Mouse (Mus musculus) spleen, adult 18-20 months (tissue): ENCODE measurements around the gene Cd59b.

Experiments
- DNase-seq, 2 experiments: peaks; one replicate each; pipeline ENCODE4 v3.0.0; 2022; ENCODE audit warnings: mixed read lengths in 2 of 2

Cd59b gene

DNA sequence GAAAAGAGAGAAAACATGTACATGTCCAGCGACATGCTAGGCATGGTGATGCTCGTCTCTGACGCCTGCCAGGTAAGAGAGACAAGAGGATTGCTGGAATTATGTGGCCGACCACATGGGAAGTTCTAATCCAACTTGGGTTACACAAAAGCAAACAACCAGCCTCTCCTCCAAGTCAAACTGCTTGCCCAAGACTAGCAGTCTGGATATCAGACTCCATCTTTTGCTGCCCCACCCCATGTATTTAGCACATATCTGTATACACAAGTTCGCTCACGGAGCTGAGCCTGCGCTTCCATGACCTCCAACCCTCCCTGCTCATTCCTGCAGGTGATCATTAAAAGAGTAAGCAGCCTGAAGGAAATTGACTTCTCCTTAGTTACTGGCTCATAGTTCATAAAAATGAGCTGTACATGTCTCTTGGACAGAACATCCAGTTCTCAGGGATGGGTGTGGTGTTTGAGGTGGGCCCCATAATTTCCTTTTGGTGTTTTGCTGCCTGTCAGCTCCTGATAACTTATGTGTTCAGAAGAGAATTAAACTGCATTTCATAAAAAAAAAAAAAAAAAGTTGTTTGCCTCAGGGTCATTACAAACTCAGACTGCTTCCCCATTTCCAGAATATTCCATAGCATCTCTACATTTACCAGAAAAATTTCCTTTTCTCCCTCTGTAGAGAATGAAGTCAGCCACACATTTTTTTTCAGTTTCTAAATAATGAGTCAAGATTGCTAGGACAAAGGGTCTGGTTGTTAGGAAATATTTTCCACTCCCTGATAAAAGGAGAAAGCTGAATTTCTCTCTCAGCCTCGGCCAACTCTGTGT is 52.2 kb downstream of the Cd59b start:
- DNase-seq, result no peak

DNA sequence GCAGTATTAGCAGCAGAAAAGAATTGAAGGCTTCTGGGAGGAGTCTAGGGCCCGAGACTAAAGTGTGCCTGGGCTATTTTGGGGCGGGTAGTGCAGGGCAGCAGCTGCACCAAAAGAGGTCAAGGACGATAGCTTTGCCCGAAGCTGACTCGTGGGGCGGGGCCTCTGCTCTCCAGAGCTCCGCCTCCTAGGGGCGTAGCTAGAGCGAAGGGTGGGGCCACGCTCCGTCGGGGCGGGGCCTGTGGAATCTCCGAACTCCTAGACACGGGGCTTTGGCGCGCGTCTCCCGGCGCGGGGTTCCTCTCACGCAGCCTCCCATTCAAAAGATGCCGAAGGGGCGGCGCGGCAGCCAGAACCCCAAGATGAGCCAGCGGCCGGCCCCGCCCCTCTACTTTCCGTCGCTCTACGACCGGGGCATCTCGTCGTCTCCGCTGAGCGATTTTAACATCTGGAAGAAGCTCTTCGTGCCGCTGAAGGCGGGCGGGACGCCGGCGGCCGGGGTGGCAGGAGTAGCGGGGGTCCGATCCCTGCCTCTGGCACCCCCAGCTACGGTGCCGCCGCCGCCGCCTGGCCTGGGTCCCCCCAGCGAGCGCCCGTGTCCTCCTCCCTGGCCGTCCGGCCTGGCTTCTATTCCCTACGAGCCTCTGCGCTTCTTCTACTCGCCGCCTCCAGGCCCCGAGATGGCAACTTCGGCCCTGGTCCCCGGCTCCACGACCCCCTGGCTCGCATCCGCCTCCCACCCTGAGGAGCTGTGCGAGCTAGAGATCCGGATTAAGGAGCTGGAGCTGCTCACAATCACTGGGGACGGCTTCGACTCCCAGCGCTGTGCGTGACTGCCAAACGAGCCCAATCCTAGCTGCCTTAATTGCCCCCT is 53.1 kb downstream of the Cd59b start, which contains the start of gene A930018P22Rik:
TSS of gene A930018P22Rik (plus strand) at position 265 of the 874 bp plus-strand sequence.
- DNase-seq, result peak; percentile 74 to 87

DNA sequence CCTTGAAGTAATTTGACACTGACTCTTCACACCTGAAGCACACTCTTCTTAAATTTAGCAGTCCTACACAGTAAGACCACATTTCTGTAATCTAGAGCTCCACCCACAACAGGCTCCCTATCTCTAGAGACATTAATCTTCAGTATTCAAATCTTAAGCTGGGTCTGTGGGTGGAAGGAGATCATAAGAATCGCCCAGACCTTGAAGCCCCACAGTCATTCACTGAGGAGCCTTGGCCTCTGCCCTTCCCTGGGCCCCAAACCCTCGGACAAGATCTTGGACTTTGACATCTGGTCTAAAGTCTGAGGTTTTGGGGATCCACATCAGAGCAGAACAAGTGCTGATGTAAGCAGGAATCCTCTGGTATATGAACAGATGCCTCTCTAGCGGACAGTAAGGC is 53.9 kb downstream of the Cd59b start:
- DNase-seq, result no peak

DNA sequence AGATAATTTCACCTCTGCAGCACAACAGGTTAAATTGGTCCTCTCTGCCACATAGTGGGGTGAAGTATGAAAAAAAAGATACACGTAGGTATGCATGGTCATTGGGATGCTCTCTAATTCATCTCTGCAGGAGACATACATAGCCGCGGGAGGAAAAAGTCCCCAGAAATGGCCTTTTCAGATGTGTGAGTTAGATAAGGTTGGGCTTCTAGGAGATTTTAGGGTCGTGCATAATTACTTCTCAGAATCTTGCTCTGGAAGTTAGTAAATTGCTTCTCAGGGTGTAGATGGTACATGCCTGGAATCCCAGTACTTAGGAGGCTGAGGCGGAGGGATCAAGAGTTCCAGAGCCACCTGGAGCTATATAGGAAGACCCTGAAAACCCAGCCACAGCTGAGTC is 54.4 kb downstream of the Cd59b start:
- DNase-seq, result no peak

DNA sequence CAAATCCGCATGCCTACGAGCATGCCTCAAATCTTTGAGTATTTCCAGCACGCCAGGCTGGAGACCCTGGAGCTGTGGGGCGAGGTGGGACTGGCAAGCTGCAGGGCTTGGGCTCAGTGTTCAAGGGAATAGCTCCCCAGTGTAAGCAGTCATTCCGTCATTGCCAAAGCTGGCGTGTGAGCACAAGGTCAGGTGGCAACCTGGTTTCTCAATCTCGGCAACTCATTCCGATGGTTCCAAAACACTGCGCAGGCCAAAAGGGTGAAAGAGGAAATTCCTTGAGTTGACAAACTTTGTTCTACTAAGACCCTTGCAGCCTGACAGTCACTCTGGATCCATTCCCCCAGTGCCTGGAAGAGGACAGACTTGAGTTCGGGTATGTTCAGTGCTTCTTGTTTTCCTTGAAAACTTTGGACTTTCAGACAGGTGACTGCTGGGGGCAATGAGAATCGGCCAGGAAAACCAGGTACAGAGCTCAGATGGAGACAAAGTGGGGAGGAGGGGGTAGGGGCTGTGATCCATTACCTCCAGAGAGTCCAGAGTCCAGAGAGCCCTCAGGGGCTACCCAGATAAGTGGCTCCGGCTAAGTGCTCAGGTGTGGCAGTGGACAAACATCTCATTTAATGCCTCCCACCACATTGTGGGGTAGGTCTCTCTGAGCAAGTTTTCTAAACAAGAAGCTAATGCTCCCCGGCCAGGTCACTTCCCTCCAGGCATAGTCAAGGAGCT is 59.3 kb downstream of the Cd59b start:
- no peak for DNase-seq

DNA sequence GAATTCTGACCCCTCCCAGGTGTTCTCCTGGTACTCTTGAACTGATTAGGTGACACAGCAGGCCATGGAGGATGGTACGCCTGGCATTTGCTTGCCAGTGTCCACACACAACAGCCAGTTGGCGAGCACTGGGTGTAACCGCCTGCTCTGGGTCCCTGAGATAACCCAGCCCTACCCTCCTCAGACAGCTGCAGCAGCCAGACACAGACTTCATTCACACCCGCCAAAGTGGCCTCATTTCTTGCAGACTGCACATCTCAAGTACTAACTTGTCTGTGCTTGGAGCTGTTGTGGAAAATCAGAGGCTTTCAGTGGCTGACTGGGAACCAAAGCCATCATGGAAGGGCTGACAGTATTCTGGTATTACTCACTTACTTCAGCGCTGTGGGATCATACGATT is 60.5 kb downstream of the Cd59b start:
- no peak for DNase-seq

DNA sequence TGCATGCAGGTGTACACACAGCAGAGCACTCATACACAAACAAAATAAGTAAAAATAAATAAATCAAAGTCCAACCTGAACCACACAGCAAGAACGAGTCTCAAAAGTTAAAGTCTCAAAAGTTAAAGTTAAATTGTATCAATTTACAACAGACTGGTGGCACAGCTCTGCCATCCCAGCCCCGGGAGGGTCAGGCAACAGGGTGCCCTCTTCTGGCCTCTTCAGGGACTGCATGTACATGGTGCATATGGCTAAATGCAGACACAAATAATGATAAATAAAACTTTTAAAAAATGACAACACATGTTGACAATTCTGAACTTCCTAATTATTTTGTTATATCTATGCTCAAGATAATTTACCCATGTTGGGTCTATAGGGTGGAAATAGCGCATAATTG is 61.3 kb downstream of the Cd59b start:
- DNase-seq, result peak in 1 of 2 experiments; percentile 26

DNA sequence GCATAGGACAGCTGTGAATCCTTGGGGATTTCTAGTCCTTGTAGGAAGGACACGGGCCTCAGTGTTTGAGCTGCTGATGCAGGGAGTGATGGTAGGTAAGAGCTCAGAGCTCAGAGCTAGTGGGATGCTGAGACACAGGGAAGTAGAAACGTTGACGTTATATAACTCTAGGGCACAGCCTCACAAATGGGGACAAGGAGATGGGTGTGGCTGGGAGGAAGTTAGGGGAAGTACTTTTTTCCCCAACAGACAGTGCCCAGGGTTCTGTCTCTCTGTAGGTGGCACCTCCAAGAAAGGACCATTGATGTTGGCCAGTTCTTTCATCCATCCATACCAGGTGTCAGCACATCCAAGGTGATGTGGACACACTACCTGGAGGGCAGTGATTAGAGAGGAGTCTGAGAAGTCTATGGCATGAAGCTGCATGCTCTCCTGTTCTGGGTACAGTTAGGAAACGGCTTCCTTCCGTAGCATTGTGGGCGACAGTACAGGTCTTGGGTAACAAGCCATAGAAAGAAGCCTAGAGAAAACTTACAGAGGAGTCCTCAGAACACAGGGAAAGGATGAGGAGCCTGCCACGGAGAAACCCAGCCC is 62.7 kb downstream of the Cd59b start:
- no peak for DNase-seq

DNA sequence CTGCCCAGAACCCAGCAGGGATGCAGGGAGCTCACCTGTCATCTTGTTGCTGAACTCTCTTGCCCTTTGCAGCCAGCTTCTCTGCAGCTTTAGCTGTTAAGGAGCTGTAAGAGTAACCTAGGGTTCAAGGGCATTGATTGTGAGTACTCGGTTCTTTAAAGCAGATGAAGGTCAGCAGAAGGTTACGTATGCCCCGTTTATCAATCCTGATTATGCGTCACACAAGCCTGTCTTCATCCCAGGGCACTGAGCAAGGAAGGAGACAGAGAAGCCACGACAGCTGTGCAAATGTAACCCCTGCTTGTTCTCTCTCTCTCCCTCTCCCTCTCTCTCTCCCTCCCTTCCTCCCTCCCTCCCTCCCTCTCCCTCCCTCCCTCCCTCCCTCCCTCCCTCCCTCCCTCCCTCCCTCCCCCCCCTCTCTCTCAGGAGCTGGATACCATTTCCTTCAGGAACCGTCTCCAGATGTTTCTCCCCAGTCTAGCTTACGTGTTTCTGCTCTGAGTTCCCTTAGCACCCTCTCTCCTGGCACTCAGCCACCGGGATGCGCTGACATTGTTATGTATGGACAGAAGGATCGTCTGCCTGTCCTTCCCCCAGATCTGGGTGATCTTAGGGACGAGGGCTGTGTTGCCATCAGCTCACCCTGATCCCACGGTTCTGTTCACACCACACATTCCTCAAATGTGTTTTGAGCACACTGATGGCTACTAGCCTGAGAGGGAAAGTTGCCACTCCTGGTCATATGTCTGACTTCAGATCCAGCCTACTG is 63.6 kb downstream of the Cd59b start:
- DNase-seq, result no peak

DNA sequence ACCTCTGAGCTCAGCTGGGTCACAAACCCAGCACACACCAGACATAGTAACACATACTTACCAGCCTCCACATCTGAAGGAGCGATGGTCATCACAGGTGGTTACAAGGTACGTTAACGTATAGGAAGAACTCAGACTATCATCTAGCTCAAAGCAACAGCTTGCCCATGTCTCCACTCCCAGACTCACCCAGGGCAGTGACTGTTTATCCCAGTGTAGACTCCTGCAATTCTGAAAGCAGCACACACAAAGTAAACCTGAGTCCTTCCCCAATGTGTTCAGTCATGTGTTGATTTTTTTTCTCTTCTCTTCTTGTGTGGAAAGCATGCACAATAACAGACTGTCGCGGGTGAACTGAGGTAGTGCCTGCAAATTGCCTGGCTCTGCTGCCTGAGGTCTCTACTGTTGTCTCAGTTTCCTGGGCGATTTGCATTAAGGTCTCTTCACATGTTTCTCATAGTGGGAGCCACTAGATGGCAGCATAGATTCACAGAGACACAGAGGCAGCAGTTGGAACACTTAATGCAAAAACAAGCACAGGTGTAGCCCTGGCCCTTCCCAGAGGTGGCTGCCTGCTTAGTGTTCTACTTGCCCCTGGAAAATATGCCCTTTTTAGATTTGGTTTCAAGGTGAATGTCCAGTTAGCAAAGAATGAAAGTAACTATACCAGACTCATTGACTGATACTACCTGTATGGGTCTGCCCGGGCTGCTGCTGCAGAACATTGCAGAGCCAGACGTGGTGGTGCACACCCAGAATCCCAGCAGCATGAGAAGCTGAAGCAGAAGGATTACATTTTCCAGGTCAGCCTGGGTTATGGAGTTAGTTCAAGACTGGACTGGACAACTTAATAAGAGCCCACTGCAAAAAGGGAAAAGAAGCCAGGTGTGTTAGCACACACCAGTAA is 64.8 kb downstream of the Cd59b start:
- DNase-seq, result peak in 1 of 2 experiments; percentile 34

DNA sequence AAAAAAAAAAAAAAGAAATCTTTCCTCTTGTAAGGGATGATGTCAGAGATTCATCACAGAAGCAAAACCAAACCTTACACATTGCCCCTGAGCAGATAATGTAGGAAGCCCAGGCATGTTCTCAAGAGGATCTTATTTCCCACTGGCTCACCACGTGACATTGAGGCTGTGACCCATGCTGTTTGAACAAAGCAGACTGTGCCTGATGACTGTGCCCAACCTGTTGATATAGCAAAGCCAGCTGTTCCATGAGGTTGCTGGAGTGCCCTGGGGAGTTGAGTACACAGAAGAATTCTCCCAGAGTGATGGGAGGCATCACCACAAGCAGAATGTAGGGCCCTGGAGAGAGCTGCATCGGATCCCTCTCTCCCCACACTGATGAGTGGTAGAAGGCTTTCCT is 66.3 kb downstream of the Cd59b start:
- DNase-seq, result no peak
